Mouse (Mus musculus): ENCODE data around the gene Adam19.
A peak's percentile ranks its signal among the peaks of the same experiment; 100 is the strongest.

DNA sequence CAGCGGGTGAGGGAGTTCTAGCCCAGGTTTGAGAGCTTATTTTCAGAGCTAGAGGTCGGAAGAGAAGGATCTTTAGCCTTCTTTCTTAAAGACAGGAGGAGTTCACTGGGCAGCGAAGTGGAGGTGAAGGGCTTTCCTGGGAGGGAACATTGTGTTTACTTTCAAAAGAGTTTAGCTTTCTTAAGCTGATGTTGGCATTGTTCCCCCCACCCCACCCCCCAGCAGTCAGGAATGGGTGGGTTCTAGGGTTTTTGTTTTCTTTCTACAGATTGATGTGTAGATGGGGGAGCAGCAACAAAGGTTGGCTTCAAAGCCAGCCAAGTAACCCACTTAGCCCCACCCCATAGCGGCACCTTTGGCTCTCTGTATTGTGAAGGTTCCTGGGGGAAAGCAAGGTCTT, 59.2 kb downstream of the Adam19 start:
- no peak for TF ChIP-seq CTCF (IDR thresholded peaks at IDR 0.05; ENCODE audit: low read depth, low read length)
- peak; percentile 92 for TF ChIP-seq EP300 (IDR thresholded peaks at IDR 0.05; ENCODE audit: insufficient read depth, low read depth, low read length)

All from ES-Bruce4 (cell line).